Mouse (Mus musculus): Measurements from ENCODE around the gene Gas8. TPM values are rescaled to one million over a fixed set of nuclear protein-coding genes. Genes with fewer than 3 reads are reported as not detected.
"Not testable (repeated sequence)": the region's sequence is repeated elsewhere in the genome, so short reads cannot be mapped to it uniquely, and the experiment has no call there.

Gas8 gene
- polyA plus RNA-seq, 1 experiment from 2014 or later: 37.7 TPM

DNA sequence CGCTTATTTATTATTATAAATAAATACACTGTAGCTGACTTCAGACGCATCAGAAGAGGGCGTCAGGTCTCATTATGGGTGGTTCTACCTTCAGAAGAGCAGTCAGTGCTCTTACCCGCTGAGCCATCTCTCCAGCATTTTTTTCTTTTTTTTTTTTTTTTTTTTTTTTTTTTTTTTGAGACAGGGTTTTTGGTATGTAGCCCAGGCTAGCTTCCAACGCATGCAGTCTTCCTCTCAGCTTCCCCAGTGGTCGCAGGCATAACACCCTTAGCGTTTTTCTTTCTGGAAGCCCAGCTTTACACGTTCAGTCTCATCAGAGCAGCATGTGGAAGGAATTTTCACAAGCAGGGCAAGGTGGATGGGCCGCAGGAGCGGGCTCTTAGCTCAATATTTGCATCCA, 462 bp upstream of the Gas8 start:
- WGBS: 33% methylated on average over 10 of the region's 10 CpGs
- Histone ChIP-seq H3K27ac (no peak overlapping the region), H3K9ac (no peak overlapping the region), H3K4me3 (peak overlapping the region; percentile 77), H3K4me1 (peaks cover 27% of the 10 kb centered on the region), H3K27me3 (peaks cover 34% of the 10 kb centered on the region), H3K36me3 (peaks cover 25% of the 10 kb centered on the region), H3K9me3 (no peaks in the 10 kb centered on the region), H3K4me2 (replicated peaks) (peak overlapping the region; percentile 94)
- ATAC-seq (ENCODE audit: low FRiP score, low read depth): no peak

- Histone ChIP-seq H3K36me3 (peaks cover 44% of the 10 kb centered on the region), H3K27me3 (peaks cover 20% of the 10 kb centered on the region), H3K4me1 (peaks cover 13% of the 10 kb centered on the region)
- not testable (repeated sequence) for H3K9ac ChIP-seq; ATAC-seq (ENCODE audit: low FRiP score, low read depth); H3K9me3 ChIP-seq; H3K4me3 ChIP-seq; H3K4me2 ChIP-seq (replicated peaks); H3K27ac ChIP-seq
- WGBS: 95% methylated on average over 1 of the region's 1 CpGs
These were observed 1.4 kb downstream of the Gas8 start for GRCm38 (mm10) chr8:123520048-123520447.

GRCm38 (mm10) chr8:123527720-123528489, 9.3 kb downstream of the Gas8 start:
- H3K4me2 ChIP-seq (replicated peaks): no peak overlapping the region
- no peak for ATAC-seq (ENCODE audit: low FRiP score, low read depth)
- H3K27me3 ChIP-seq: no peaks in the 10 kb centered on the region
- no peaks in the 10 kb centered on the region for H3K4me1 ChIP-seq
- 87% methylated on average over 25 of the region's 25 CpGs for WGBS
- no peaks in the 10 kb centered on the region for H3K9me3 ChIP-seq
- no peak overlapping the region for H3K27ac ChIP-seq
- H3K36me3 ChIP-seq: peaks cover 100% of the 10 kb centered on the region
- no peak overlapping the region for H3K9ac ChIP-seq
- no peak overlapping the region for H3K4me3 ChIP-seq

- H3K4me1 ChIP-seq: no peaks in the 10 kb centered on the region
- no peak overlapping the region for H3K4me2 ChIP-seq (replicated peaks)
- WGBS: 84% methylated on average over 9 of the region's 9 CpGs
- peaks cover 56% of the 10 kb centered on the region for H3K36me3 ChIP-seq
- ATAC-seq (ENCODE audit: low FRiP score, low read depth): no peak
- H3K27ac ChIP-seq: no peak overlapping the region
- no peaks in the 10 kb centered on the region for H3K9me3 ChIP-seq
- H3K27me3 ChIP-seq: peaks cover 14% of the 10 kb centered on the region
- H3K9ac ChIP-seq: no peak overlapping the region
- H3K4me3 ChIP-seq: no peak overlapping the region
These were observed 17.8 kb downstream of the Gas8 start for GRCm38 (mm10) chr8:123536242-123536989.

GRCm38 (mm10) chr8:123536990-123537380, 18.4 kb downstream of the Gas8 start:
- no peak overlapping the region for H3K9ac ChIP-seq
- H3K36me3 ChIP-seq: peaks cover 51% of the 10 kb centered on the region
- no peaks in the 10 kb centered on the region for H3K9me3 ChIP-seq
- WGBS: 28% methylated on average over 5 of the region's 10 CpGs
- ATAC-seq (ENCODE audit: low FRiP score, low read depth): no peak
- H3K4me1 ChIP-seq: no peaks in the 10 kb centered on the region
- H3K27me3 ChIP-seq: peaks cover 14% of the 10 kb centered on the region
- H3K4me3 ChIP-seq: no peak overlapping the region
- no peak overlapping the region for H3K4me2 ChIP-seq (replicated peaks)
- no peak overlapping the region for H3K27ac ChIP-seq

DNA sequence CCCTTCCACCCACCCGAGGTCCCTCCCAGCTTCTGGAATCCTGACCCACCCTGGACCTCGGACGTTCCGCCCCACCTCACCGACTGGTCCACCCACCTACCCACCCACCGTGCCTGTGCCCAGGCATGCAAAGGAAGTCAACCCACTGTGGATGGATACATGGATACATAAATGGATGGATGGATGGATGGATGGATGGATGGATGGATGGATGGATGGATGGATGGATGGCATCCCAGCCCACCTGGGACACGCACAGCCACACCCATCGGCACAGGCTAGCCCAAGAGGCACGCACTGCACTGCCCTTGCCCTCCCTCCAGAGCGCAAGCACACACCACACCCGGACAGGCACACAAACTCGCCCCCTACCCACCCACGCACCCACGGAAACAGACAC, 19.0 kb downstream of the Gas8 start:
- peaks cover 14% of the 10 kb centered on the region for H3K27me3 ChIP-seq
- H3K9me3 ChIP-seq; H3K27ac ChIP-seq; ATAC-seq (ENCODE audit: low FRiP score, low read depth); H3K9ac ChIP-seq; H3K4me2 ChIP-seq (replicated peaks); H3K4me3 ChIP-seq; H3K4me1 ChIP-seq: not testable (repeated sequence)
- WGBS: 69% methylated on average over 6 of the region's 14 CpGs
- peaks cover 44% of the 10 kb centered on the region for H3K36me3 ChIP-seq

DNA sequence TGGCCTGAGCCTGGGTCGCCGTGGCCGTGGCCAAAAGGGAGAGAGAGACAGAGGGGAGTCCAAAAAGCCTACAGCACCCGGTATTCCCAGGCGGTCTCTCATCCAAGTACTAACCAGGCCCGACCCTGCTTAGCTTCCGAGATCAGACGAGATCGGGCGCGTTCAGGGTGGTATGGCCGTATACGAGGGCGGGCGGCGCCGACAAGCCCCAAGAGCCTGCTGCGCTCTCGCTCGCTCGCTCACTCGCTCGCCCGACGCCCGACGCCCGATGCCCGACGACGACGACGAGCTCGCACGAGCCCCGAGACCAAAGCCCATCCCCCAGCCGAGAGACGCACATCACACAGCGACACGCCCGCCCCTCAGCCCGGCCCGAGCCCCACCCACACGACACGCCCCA, 45.6 kb downstream of the Gas8 start:
- H3K4me2 ChIP-seq (replicated peaks); H3K27me3 ChIP-seq; H3K4me3 ChIP-seq; H3K4me1 ChIP-seq; ATAC-seq (ENCODE audit: low FRiP score, low read depth); H3K9ac ChIP-seq; H3K27ac ChIP-seq; H3K9me3 ChIP-seq; H3K36me3 ChIP-seq: not testable (repeated sequence)
- no CpG with 5 or more reads among the region's 45 CpGs for WGBS

DNA sequence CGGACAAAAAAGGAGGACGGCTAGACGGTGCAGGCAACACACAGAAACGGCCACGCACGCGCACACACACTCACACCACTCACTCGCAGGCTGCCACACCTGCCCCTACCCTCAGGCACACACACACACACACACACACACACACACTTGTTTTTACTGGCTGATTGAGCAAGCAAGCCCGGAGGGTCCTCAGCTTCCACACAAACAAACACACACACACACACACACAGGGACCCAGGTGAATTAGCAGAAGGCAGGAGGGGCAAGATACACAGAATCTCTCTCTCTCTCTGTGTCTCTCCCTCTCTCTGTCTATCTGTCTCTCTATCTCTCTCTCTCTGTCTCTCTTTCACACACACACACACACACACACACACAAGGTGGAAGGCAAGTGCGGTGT, 56.8 kb downstream of the Gas8 start:
- not testable (repeated sequence) for H3K4me1 ChIP-seq; H3K4me3 ChIP-seq; H3K9me3 ChIP-seq; H3K36me3 ChIP-seq; H3K27me3 ChIP-seq; ATAC-seq (ENCODE audit: low FRiP score, low read depth); H3K4me2 ChIP-seq (replicated peaks); H3K27ac ChIP-seq; H3K9ac ChIP-seq
- WGBS: 41% methylated on average over 2 of the region's 10 CpGs

Other genes with a start within 250 kb of the Gas8 start
- gene Fanca, start 200.3 kb upstream of the Gas8 start, polyA plus RNA-seq (2015; fragmentation: Nextera tagmentation; extraction: Ambion mirVana): 26.4 and 27.2 TPM in 2 replicates
- gene Spire2, start 186.1 kb upstream of the Gas8 start, polyA plus RNA-seq (2015; fragmentation: Nextera tagmentation; extraction: Ambion mirVana): 0.80 and 1.1 TPM in 2 replicates
- gene Tcf25, start 145.1 kb upstream of the Gas8 start, polyA plus RNA-seq (2015; fragmentation: Nextera tagmentation; extraction: Ambion mirVana): 155 and 156 TPM in 2 replicates
- 0.05 TPM in 1 of 2 replicates, not detected in the other for gene Mc1r, start 111.7 kb upstream of the Gas8 start, polyA plus RNA-seq (2015; fragmentation: Nextera tagmentation; extraction: Ambion mirVana)
- gene Tubb3, start 107.4 kb upstream of the Gas8 start, polyA plus RNA-seq (2015; fragmentation: Nextera tagmentation; extraction: Ambion mirVana): 6.9 and 9.4 TPM in 2 replicates
- 38.3 and 41.7 TPM in 2 replicates for gene Def8, start 95.3 kb upstream of the Gas8 start, polyA plus RNA-seq (2015; fragmentation: Nextera tagmentation; extraction: Ambion mirVana)
- gene Afg3l1, start 40.9 kb upstream of the Gas8 start, polyA plus RNA-seq (2015; fragmentation: Nextera tagmentation; extraction: Ambion mirVana): 58.6 and 66.3 TPM in 2 replicates
- gene Dbndd1, start 3.4 kb upstream of the Gas8 start, polyA plus RNA-seq (2015; fragmentation: Nextera tagmentation; extraction: Ambion mirVana): 12.8 and 13.4 TPM in 2 replicates
- 7.7 and 8.4 TPM in 2 replicates for gene Rhou, start 135.1 kb downstream of the Gas8 start, polyA plus RNA-seq (2015; fragmentation: Nextera tagmentation; extraction: Ambion mirVana)

All from limb, embryonic 13.5 days (tissue).